Mouse (Mus musculus): Measurements from ENCODE around the gene Krt222. TPM values are rescaled to one million over a fixed set of nuclear protein-coding genes. Genes with fewer than 3 reads are reported as not detected.

Gene Krt222
- total RNA-seq, 2 experiments from 2014 or later: 27.8 to 33.0 TPM

DNA sequence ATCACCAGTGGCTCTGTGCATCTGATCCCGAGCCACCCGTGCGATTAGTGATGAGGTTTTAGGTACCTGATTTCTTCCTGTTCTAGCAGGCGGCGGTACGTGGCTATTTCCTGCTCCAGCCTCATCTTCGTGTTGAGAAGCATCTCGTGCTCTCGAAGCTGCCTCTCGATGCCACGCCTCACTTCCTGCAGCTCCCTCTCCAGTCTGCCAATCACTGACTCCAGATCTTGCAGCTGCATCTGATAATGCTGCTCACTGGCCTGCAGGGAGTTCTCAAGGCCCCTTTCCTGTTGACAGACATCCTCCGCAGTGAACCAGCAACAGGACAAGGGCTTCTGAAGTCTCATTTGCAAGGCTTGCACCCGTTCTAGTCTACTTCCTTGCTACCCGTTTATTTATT is 5.4 kb downstream of the Krt222 start:
- peak in 1 of 2 experiments; percentile 33 for DNase-seq

DNA sequence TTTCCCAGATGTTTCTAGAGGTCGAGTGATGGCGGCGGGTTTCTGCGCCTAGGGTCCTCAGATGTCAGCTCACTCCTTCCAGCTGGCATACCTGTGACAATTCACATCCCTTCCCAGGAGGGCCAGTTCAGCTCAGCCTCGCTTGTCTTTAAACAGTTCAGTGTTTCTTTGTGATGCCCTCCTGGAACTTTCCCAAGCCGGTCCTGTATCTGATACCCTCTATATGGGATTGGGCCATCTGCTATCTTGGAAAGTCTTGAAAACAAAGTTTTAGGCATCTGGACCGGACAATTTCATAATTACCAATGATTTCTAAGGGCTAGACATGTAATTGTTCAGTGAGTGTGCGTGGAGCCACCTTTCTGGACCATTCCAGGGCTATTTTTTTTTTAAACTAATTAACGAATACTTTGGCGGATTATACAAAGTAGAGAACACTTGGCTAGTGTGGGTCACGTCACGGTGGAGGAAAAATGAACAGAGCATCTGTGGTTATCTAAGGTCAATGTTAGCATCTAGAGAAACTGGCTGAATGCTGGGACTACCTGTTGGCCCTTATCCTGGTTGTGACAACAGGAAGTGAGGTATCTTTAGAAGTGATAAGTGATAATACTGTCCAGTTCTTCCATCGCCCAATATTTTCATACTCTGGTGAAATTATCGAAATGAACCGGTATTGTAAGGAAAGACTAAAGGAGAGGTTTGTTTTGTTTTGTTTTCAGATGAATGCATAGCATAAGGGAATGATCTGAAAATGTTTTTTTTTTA is 12.7 kb downstream of the Krt222 start:
- no peak for DNase-seq

DNA sequence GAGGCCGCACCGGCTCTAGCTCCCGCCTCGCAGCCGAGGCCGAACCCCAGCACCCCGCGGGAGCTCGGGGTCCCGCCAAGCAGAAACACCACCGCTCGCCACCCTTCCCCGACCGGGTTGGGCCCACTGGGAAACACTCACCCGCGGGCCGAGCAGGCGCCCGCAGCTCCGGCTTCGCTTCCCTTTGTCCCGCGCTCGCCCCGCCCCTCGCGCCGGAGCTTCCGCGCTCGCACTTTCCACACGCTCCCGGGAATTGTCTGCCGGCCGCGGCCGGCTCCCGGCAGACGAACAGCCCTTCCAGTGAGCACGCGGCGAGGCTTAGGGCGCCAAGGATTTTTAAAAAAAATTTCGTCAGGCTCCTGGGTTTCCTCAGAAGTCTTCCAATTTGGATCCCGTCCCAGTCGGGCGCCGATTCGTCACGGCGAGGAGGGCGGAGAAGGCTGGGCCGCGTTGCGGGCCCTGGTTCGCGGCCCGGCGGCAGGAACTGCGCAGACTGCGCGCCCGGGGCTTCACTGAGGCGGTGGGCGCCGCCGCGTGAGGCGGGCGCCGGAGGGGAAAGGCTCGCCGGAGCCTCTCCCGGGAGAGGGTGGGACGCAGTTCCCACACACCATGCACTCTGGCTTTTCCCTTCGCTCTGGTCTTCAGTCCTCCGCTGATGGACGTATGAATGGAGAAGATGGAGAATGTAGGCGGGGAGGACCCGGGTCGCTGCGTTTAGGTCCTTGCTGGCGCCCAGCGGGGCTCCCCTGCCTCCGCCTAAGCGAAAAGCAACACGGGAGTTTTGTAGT is 13.4 kb downstream of the Krt222 start, which contains the start of gene Smarce1:
Smarce1 (minus strand) TSS at position 757 of the 788 bp plus-strand sequence.
- peak; percentile 85 to 91 for DNase-seq

DNA sequence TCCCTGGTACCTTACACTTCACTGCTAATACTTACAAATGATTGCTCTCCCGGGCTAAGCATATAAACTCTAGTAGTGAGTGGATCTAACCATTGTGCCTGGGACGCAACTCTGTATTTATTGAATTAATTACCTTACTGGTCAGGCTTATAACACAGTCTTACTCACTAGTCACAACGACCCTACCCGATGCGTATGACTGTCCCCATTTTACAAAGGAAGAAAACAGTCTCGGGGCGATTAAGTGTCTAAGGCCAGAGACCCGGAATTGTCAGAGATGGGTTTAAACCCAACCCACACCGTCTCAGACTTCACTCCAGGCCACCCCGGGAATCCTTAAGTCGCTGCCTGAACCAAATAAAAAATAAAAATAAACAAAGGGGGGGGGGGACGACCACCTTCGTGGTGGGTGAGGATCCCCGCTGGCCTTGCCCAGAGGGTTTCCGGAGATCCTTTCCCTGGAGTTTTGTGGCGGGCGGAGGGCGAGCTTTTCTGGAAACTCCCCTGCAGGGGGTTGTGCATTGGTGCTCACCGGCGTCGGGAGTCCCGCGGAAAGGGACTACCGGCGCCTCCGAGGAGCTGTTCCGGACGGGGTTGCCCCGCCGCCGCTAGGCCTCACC is 14.1 kb downstream of the Krt222 start:
- DNase-seq: no peak

DNA sequence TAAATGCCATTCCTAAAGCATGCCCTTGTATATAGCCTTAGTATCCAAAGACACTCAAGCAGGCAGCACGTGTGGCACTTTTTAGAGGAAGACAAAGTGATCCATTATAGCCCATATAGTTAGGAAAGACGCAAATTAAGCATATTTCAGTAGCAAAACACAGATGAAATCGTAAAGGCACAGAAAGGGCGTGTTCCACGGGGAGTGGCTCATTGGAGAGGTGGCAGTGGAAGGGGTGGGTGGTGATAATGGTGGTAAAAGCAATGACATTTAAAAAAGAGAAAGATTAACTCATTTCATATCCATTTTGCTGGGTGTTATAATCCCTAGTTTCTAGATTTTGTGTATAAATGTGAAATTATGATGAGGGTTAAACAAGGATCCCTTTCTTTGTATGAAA is 17.6 kb downstream of the Krt222 start:
- no peak for DNase-seq

DNA sequence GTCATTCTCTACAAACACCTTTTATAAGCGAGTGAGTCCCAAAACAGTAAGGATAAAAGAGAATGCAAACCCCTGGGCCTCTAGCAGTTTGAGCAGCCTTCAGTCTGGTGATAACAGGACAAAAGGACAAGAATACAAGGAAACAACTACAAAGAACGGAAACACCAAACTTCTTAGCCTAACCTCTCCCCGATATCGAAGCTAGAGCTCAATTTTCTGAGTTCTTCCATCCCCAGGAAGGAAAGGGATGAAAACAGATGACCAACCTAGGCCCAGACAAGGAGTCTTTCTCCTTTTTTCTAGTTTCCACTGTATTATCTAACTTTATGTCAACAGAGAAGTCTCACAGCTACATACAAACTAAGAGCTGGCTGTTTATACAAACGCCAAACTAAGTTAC is 20.6 kb downstream of the Krt222 start:
- no peak for DNase-seq

DNA sequence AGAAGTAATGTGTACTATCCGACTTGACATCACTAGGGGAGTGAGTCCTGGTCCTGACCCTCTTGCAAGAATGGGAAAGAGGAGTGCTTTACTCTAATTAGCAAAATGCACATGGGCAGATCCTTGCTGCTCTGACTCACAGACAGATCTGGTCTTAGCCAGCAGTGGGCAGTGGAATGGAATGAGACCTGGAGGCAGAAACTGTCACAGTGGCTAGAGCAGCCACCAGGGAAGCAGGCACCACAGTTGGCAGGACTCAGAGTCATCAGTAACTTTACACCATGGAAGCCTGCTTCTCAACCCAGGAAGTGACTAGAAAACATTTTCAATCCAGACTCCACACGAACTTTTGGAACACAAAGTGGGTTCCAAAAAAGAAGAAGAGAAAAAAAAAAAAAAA is 22.1 kb downstream of the Krt222 start:
- no peak for DNase-seq

DNA sequence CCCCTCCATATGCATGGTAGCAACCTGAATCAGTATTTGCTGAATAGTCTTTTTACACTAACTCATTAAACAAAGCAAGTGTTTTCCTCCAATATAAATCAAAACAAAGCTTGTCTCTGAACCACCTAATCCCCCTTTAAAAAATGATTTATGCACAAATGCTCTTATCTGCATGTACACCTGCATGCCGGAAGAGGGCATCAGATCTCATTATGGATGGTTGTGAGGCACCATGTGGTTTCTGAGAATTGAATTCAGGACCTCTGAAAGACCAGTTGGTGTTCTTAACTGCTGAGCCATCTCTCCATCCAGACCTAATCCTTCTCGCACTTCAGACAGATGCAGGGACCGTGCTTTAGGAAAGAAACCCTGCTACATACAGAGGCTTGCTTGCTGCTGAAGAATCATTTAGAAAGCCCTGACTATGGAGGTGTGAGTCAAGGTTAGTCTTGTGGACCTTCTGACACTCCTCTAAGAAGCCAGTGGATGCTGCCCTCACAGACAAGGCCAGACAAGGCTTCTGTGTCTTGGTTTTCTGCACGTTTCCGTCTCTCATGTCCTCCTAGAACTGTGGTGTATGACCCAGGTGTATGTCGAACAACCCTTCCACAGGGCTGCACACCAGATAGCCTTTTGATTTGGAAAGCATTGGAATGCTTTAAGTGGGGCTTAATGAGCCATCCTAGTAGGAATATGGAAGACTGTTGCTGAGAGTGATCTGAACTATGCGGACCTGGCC is 26.5 kb downstream of the Krt222 start:
- DNase-seq: no peak

DNA sequence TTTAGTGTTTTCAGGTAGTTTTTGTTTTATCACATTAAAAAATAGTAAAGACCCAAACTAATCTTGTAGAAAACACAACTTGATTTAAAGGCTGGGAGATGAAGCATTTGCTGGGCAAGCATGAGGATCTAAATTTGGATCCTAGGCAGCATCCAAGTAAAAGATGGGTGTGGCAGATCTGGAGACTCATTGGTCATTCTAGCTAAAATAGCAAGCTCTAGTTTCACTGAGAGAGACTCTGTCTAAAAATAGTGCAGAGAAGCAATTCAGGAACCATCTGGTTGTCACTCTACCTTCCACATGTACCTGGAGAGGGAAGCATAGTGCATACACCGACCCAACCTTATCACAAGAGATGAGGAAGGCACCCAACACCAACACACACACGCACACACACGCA is 27.7 kb downstream of the Krt222 start:
- DNase-seq: peak in 1 of 2 experiments; percentile 67

DNA sequence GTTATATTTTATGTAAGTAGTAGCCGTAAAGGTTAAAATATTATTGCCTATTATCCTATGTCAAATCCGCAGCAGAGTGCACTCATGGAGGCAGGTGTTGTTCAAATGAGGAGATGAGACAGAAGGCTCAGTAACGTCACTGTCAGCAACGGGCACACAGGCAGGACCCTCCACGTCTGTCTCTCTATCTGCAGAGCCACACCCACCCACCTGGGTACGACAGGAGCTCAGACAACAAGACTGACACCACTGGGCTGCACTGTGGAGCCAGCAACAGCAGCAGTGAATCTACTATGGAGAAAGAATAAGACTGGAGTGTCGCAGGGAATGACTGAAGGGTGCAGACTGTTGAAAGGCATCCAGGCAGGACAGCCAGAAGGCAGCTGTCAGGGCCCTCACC is 31.2 kb downstream of the Krt222 start:
- no peak for DNase-seq

DNA sequence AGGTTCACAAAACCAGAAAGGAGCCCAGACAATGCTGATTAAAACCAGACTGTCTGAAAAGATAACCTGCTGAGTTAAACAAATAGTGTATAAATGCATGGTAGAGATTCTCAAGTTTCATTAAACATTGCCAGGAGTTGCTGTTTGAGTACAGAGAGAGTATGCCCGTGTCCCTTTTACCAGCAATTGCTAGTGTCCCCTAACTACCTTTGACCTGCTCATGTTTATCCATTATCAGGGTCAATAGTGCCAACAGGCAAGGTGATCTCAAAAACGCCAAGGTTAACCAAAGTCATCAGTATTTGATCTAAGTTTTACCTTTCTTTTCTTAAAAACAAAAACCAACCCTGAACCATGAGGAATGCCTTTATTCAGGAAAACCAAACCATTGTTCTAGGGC is 31.9 kb downstream of the Krt222 start:
- DNase-seq: no peak

DNA sequence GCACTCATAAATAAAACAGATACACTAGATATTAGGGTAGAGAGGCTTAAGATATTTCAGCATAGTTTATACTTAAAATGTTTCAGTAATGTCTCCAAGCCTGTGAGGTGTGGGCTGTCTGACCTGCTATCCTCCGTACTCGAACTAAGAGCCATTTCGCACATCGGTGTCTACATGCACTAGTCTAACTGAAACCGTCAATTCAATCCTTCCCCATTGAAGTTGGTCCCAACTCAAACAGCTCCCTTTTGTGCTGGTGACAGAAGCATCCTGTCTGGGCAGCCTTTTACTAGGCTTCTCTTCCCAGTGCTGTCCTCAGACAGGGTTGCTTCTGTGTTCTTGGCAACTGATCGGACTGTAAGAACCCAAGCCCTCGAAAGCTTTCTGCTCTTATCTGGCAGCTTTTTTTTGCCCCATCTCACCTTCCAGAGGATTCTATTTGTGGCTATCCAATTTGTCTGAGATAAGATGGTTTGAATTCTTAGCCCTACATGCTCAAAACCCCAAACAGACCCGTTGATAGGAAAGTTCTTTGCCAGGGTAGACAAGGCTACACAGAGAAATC is 35.7 kb downstream of the Krt222 start:
- peak; percentile 33 to 52 for DNase-seq

DNA sequence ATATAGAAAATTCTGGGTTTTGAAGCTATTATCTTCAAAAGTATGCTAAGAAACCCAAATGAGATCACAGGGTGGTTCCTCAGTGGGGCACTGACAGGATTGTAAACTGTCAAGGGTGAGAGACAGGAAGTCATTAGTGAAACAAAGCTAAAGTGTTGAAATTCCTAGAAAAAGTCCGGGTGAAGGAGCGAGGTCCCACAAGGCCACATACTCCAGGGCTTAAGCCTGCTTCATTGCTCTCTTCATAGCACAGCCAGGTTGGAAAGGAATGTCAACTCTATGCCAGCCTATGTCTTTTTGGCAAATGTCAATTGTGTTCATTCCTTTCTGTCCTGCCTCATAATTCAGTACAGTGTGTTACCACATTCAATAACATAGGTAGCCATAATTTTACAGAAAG is 36.4 kb downstream of the Krt222 start:
- no peak for DNase-seq

DNA sequence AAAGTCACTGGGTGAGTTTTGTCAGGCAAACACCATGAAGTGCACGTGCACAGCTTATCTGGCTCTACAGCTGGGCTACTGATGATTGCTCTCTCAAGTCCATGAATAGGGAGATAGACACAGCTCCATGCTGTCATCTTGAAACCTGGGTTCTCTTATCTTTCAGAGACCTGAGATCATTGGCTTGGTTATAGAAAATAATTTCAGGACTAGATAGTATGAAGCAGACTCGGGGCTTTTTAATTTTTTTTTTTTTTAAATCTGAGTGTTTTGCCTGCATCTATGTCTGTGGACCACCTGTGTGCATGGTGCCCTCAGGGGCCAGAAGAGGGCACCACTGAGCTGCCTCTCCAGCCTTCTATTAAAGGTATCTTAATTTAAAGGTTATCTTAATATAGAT is 36.9 kb downstream of the Krt222 start:
- DNase-seq: no peak

DNA sequence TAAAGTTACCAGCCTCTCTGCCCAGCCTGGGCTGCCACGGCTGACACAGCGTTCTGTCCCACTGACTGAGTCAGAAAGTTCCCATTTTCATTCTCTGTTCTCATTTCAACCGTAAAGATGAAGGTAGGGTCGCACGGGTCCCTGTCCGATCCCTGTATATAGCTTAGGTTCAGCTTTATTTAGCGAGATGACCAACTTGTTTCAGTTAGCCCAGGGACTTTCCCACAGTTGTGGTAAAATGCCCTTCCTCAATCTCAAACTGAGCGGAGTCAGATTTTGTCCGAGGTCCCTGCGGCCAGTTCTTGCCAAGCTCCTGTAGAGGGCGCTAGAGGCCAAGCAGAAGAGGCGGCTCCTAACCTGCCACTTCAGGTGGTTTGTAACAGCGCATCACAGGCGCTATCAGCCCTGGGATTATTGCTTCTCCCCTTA is 54.7 kb downstream of the Krt222 start:
- DNase-seq: peak; percentile 50 to 72

DNA sequence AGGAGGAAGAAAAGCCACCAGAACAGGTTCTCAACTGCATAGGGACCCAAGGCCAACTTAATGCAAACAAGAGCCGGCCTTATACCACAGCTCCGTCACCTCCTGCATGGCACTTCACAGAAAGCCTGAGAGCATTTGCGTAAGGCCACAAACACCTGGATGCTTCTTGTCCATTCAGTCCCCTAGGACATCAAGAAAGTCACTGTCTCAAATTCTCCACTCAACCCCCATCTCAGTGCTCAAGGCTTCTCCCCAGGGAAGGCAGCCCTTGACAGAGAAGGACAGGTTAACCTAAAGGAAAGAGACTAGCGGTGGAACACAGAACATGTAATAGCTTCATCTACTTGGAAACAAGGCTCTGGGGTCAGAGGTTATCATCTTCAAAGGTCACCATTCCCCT is 56.5 kb downstream of the Krt222 start:
- no peak for DNase-seq

DNA sequence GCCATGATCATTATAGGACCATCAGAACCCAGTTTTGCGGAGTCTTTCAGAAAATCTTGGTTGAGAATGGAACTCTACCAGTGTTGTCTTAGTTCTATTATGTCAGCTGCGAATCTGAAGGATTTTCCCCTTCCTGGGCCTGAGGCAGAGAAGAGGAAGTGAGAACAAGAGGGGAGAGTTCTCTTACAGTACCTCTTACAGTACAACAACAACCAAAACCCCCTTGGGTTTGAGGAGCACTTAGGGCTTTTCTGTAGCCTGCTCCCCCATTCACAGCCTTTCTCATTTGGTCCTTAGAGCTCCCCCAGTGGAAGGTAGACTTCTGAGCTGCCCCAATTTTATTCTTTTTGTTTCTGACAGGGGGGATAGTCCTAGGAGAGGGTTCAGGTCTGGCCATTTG is 57.0 kb downstream of the Krt222 start:
- DNase-seq: no peak

Other genes with a start within 250 kb of the Krt222 start
- 1 to 10 TPM; 1.5 to 1.8 TPM for gene Top2a, start 219.9 kb downstream of the Krt222 start, total RNA-seq (2021)
- 10 to 100 TPM; 82.2 to 94.0 TPM for gene Igfbp4, start 202.8 kb downstream of the Krt222 start, total RNA-seq (2021)
- gene Tns4, start 154.8 kb downstream of the Krt222 start, total RNA-seq (2021): under 1 TPM; 0.07 to 0.18 TPM
- gene Ccr7, start 89.0 kb downstream of the Krt222 start, total RNA-seq (2021): 1 to 10 TPM in 1 of 2 experiments, under 1 TPM in 1; 0.30 to 2.8 TPM
- gene Smarce1, start 13.1 kb downstream of the Krt222 start, total RNA-seq (2021): 10 to 100 TPM; 42.0 to 46.3 TPM
- gene Krt24, start 41.2 kb upstream of the Krt222 start, total RNA-seq (2021): not detected
- not detected for gene Krt25, start 78.9 kb upstream of the Krt222 start, total RNA-seq (2021)
- gene Krt26, start 93.9 kb upstream of the Krt222 start, total RNA-seq (2021): not detected
- gene Krt27, start 107.0 kb upstream of the Krt222 start, total RNA-seq (2021): not detected
- not detected for gene Krt28, start 130.8 kb upstream of the Krt222 start, total RNA-seq (2021)
- 1 to 10 TPM; 4.1 to 5.1 TPM for gene Krt10, start 145.3 kb upstream of the Krt222 start, total RNA-seq (2021)
- gene Krt12, start 178.2 kb upstream of the Krt222 start, total RNA-seq (2021): not detected
- gene Krt20, start 194.1 kb upstream of the Krt222 start, total RNA-seq (2021): not detected
- gene Krt23, start 249.1 kb upstream of the Krt222 start, total RNA-seq (2021): under 1 TPM in 1 of 2 experiments, not detected in 1; 0.31 TPM

All from heart, adult 18-20 months (tissue).